Mouse (Mus musculus) small intestine, adult 2 months (tissue): ENCODE data around the gene Hivep3.

ENCODE experiments used
- CTCF ChIP-seq: fragments of 200-500 bp; IDR thresholded peaks from 2 replicates; pipeline ENCODE4 v1.5.1; 2012; ENCODE audit warnings: low read depth, mild to moderate bottlenecking, control low read depth, inconsistent platforms, low read length, moderate library complexity, mixed read lengths; ENCODE audit not compliant: insufficient replicate concordance, insufficient read length; ENCODE audit errors: extremely low read depth
- POLR2A ChIP-seq: fragments of 200-500 bp; IDR thresholded peaks from 2 replicates; pipeline ENCODE4 v1.6.1; 2012; ENCODE audit warnings: low read depth, mild to moderate bottlenecking, control low read depth, inconsistent platforms, low read length, moderate library complexity

- TF ChIP-seq CTCF (no peak), POLR2A (no peak)
Observed at GRCm38 (mm10) chr4:119750681-119751211, 17.2 kb downstream of the Hivep3 start.
